Mouse (Mus musculus) midbrain, embryonic 16.5 days (tissue): ENCODE data around the gene Cuedc2. TPM values are rescaled to one million over a fixed set of nuclear protein-coding genes. Genes with fewer than 3 reads are reported as not detected.

Experiments used
- ATAC-seq: fragments of 200-750 bp; cut with Nextera tagmentation; 2 replicates; pipeline ENCODE4 v1.8.0; 2017; ENCODE audit warnings: moderate TSS enrichment
- H3K27ac ChIP-seq: fragments of 300-500 bp; sonication (generic); 2 replicates; pipeline ENCODE4 v1.5.1; 2014; ENCODE audit warnings: mild to moderate bottlenecking, low read length, mixed read lengths
- H3K27me3 ChIP-seq: fragments of 300-500 bp; sonication (generic); 2 replicates; pipeline ENCODE4 v1.6.1; 2014; ENCODE audit warnings: low read depth, low read length, mixed read lengths; ENCODE audit not compliant: control insufficient read depth, insufficient read depth
- H3K36me3 ChIP-seq: fragments of 300-500 bp; sonication (generic); 2 replicates; pipeline ENCODE4 v1.6.1; 2014; ENCODE audit warnings: mild to moderate bottlenecking, low read length, moderate library complexity, mixed read lengths; ENCODE audit not compliant: control insufficient read depth, insufficient read depth
- H3K4me1 ChIP-seq: fragments of 300-500 bp; sonication (generic); 2 replicates; pipeline ENCODE4 v1.6.1; 2014; ENCODE audit warnings: mild to moderate bottlenecking, low read length, mixed read lengths; ENCODE audit not compliant: control insufficient read depth, insufficient read depth
- H3K4me2 ChIP-seq: fragments of 300-500 bp; sonication (generic); 2 replicates; pipeline ENCODE4 v1.6.1; 2014; ENCODE audit warnings: mild to moderate bottlenecking, low read length, mixed read lengths
- H3K4me3 ChIP-seq: fragments of 300-500 bp; sonication (generic); 2 replicates; pipeline ENCODE4 v1.5.1; 2014; ENCODE audit warnings: low read depth, mild to moderate bottlenecking, low read length, moderate library complexity, mixed read lengths
- H3K9ac ChIP-seq: fragments of 300-500 bp; sonication (generic); 2 replicates; pipeline ENCODE4 v1.6.1; 2014; ENCODE audit warnings: low read depth, low read length, mixed read lengths
- H3K9me3 ChIP-seq: fragments of 300-500 bp; sonication (generic); replicated peaks from 2 replicates; pipeline ENCODE4 v1.6.1; 2014; ENCODE audit warnings: mild to moderate bottlenecking, low read length, mixed read lengths; ENCODE audit not compliant: control insufficient read depth, poor library complexity, severe bottlenecking
- WGBS: fragments of 180-500 bp; shearing (Covaris S2); extraction: QIAGEN DNeasy Blood & Tissue Kit; methylation state at CpG from one replicate; pipeline ENCODE4 v1.1.7; 2014; 5-methylcytosine and 5-hydroxymethylcytosine counted together
- polyA plus RNA-seq: library from polyadenylated mRNA; unstranded; fragments of >200 nt; fragmentation: Nextera tagmentation; extraction: Ambion mirVana; gene quantifications from 2 replicates; pipeline ENCODE4 v1.2.1, GENCODE M21; 2015

Cuedc2 gene
- polyA plus RNA-seq: 313 and 332 TPM in 2 replicates

DNA sequence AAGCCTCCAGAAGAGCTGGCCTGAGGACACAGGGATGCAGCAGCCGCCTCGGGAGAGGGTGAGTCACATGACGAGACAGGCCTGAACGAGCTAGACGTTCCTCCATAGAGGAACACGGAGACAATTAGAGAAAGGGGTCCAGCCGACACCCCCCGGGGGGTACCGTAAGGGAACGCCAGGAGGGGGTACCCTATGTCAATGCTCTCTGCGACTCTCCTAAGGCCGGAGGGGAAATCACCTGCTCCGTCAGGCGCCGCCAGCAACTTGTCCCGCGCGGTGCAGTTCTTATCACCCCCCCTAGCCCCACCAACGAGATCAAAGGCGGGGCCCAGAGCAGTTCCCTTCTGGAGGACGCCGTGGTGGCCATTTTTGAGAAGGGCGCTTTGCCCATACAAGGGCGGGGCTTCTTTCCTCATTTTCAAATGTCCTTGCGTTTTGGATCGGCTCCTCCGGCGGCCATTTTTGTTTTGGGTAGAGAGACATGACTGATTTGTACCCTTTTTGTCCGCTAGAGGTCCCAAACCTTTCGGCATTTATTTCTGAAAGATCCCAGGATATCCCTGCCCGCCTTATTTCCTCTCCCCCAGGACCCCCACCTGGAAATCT lies at the start of gene Cuedc2:
Gene Cuedc2, minus strand, starts transcription at position 372 of the 606 bp plus-strand sequence.
- peaks cover 3% of the 10 kb centered on the region; the same call in 1 of the 2 replicates for H3K27me3 ChIP-seq
- H3K4me1 ChIP-seq: peaks cover 15% of the 10 kb centered on the region
- H3K4me3 ChIP-seq: peak within 1 kb of the TSS; percentile 69
- peak within 1 kb of the TSS; percentile 79 for H3K4me2 ChIP-seq
- H3K9me3 ChIP-seq: no peaks in the 10 kb centered on the region
- no peaks in the 10 kb centered on the region for H3K36me3 ChIP-seq
- H3K27ac ChIP-seq: peak within 1 kb of the TSS; percentile 83
- WGBS: 1% methylated on average over 31 of the region's 31 CpGs
- peak within 1 kb of the TSS; percentile 87 for H3K9ac ChIP-seq
- ATAC-seq: peak; percentile 87

DNA sequence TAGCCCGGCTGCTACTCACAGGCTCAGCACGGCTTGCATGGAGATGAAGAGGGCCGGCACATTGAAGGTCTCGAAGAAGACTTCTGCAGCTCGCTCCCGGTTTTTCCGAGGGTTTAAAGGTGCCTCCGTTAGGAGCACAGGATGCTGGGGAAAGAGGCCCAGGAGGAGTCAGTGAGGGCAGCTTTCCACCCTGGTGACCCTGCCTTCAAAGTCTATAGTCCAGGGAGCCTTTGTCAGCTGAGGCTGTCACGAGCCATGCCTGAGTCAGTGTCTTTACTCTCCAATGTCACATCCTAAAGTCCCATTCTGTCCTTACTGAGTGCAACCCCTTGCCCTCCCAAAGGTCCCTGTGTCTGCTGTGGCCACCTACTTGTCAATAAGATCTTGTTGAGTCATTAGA lies 43.8 kb upstream of the Cuedc2 start:
- no peaks in the 10 kb centered on the region for H3K27me3 ChIP-seq
- no peaks in the 10 kb centered on the region for H3K4me1 ChIP-seq
- WGBS: 93% methylated on average over 9 of the region's 9 CpGs
- no peak overlapping the region for H3K4me3 ChIP-seq
- H3K4me2 ChIP-seq: no peak overlapping the region
- no peaks in the 10 kb centered on the region for H3K9me3 ChIP-seq
- H3K9ac ChIP-seq: no peak overlapping the region
- no peak overlapping the region for H3K27ac ChIP-seq
- H3K36me3 ChIP-seq: peaks cover 72% of the 10 kb centered on the region
- no peak for ATAC-seq

DNA sequence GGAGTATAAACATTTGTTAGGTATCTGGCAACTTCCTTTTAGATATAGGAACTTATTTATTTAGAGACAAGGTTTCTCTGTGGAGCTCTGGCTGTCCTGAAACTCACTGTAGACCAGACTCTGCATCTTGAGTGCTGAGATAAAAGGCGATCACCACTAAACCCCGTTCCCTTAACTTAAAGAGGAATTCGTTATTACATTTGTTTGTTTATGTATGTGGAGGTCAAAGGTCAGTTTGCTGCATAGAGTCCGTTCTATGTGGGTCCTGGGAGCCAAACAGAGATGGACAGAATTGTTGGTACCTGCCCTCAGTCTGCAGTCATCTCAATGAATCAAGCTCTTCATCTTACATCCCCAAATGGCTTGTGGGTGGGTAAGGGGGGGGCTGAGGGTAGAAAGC lies 37.4 kb upstream of the Cuedc2 start:
- 63% methylated on average over 4 of the region's 4 CpGs for WGBS
- H3K4me2 ChIP-seq: no peak overlapping the region
- H3K4me3 ChIP-seq: no peak overlapping the region
- no peaks in the 10 kb centered on the region for H3K27me3 ChIP-seq
- H3K27ac ChIP-seq: no peak overlapping the region
- H3K4me1 ChIP-seq: no peaks in the 10 kb centered on the region
- H3K36me3 ChIP-seq: peaks cover 40% of the 10 kb centered on the region
- H3K9ac ChIP-seq: no peak overlapping the region
- no peak for ATAC-seq
- no peaks in the 10 kb centered on the region for H3K9me3 ChIP-seq

DNA sequence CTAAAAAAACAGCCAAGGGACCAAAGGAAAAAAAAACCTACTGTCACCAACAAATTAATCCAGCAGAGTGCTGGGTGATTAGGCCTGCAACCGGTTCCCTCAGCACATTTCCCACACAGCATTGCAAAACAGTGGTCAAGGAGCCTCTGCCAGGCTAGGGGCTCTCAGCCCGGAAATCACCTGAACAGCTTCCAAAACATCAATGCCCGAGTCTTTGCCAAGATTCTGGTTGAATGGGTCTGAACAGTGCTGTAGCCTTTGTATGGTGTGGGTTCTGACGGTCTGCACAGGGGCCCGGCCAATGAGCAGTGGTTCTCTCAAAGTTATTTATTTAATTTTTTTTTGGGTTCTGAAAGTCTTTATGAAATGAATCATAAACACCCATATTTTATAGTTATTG lies 37.0 kb upstream of the Cuedc2 start:
- Histone ChIP-seq H3K27me3 (no peaks in the 10 kb centered on the region), H3K4me3 (no peak overlapping the region), H3K4me2 (no peak overlapping the region), H3K36me3 (peaks cover 36% of the 10 kb centered on the region), H3K4me1 (no peaks in the 10 kb centered on the region), H3K27ac (no peak overlapping the region; the same call in 1 of the 2 replicates), H3K9me3 (no peaks in the 10 kb centered on the region), H3K9ac (no peak overlapping the region)
- no peak; the same call in 1 of the 2 replicates for ATAC-seq
- WGBS: 50% methylated on average over 5 of the region's 5 CpGs

DNA sequence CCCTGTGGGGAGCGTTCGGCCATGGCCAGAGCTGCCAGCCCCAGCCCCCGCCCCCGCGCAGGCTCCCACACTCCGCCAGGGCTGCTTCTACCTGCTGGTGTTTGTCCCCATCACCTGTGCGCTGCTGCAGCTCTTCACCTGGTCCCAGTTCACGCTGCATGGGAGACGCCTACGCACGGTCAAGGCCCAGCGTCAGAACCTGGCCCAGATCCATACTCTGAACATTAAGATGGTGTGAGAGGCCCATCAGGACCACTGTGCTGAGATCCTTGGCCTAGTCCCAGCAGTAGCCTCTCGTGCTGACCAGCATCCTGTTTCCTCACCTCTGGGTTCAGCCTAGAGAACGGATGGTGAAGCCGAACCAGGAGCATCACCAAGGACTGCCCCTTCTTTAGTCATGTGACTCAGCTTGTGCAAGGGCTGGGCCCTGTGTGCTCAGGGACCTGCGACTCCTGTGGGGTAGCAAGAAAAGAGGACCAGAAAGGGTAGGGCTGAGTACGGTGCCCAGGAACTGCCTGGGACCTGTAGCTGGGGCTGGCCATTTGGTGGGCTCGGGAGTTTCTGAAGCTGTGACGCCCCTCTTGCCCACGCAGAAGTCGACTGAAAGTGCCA lies 36.1 kb upstream of the Cuedc2 start:
- Histone ChIP-seq H3K4me3 (no peak overlapping the region), H3K4me2 (no peak overlapping the region), H3K9ac (no peak overlapping the region), H3K36me3 (peaks cover 27% of the 10 kb centered on the region), H3K9me3 (no peaks in the 10 kb centered on the region), H3K27ac (peak overlapping the region; percentile 56; the same call in 1 of the 2 replicates), H3K27me3 (no peaks in the 10 kb centered on the region), H3K4me1 (no peaks in the 10 kb centered on the region)
- 0 out of 2 replicates have a peak, but pooled peaks have one; percentile 32 for ATAC-seq
- WGBS: 46% methylated on average over 21 of the region's 21 CpGs

DNA sequence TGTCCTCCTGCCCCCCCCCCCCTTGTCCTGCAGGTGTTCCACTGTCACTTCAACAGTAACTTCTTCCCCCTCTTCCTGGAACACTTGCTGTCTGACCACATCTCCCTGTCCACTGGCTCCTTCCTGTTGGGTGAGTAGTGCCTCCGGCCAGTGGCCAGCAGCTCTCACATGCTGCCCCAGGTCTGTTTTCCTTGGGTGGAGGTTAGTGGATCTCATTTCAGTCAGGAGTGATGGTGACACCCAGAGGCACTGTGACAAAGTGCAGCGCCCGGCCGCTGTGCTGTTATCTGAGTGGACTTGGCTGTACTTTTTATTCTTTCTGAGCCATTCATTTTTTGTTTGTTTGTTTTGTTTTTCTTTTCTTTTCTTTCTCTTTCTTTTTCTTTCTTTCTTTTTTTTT lies 30.7 kb upstream of the Cuedc2 start:
- H3K9ac ChIP-seq: no peak overlapping the region
- H3K27me3 ChIP-seq: no peaks in the 10 kb centered on the region
- no peak for ATAC-seq
- WGBS: 23% methylated on average over 4 of the region's 4 CpGs
- H3K4me1 ChIP-seq: no peaks in the 10 kb centered on the region
- no peak overlapping the region for H3K27ac ChIP-seq
- no peak overlapping the region for H3K4me2 ChIP-seq
- H3K4me3 ChIP-seq: no peak overlapping the region
- no peaks in the 10 kb centered on the region for H3K36me3 ChIP-seq
- no peaks in the 10 kb centered on the region for H3K9me3 ChIP-seq

DNA sequence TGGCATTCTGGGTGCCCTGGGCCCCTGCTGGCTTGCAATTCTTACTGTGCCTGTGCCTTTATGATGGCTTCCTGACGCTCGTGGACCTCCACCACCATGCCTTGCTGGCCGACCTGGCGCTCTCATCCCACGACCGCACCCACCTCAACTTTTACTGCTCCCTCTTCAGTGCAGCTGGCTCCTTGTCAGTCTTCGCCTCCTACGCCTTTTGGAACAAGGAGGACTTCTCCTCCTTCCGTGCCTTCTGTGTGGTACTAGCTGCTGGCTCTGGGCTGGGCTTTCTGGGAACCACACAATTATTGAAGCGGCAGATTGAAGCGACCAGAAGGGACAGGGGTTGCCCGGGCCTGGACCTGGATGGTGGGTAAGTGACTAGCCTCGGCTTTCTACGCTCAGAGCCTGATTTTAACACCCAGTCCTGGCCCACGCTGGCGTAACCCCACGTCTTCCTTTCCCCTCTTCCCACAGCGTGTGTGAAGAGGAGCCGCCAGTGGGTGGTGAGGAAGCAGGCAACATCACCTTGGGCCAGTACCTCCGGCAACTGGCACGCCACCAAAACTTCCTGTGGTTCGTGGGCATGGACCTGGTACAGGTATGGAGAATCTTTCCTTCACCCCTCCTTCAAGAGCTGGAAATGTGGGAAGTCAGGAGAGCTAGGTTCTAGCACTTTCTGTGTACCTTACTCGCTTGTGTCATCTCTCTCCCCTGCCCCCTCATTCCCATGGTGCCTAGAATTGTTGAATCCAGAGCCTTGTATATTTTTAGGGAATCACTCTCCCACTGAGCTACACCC lies 29.5 kb upstream of the Cuedc2 start:
- Histone ChIP-seq H3K36me3 (no peaks in the 10 kb centered on the region), H3K9me3 (no peaks in the 10 kb centered on the region), H3K4me2 (no peak overlapping the region), H3K4me1 (no peaks in the 10 kb centered on the region), H3K4me3 (no peak overlapping the region), H3K27me3 (no peaks in the 10 kb centered on the region), H3K9ac (no peak overlapping the region), H3K27ac (no peak overlapping the region)
- 88% methylated on average over 23 of the region's 23 CpGs for WGBS
- ATAC-seq: no peak

DNA sequence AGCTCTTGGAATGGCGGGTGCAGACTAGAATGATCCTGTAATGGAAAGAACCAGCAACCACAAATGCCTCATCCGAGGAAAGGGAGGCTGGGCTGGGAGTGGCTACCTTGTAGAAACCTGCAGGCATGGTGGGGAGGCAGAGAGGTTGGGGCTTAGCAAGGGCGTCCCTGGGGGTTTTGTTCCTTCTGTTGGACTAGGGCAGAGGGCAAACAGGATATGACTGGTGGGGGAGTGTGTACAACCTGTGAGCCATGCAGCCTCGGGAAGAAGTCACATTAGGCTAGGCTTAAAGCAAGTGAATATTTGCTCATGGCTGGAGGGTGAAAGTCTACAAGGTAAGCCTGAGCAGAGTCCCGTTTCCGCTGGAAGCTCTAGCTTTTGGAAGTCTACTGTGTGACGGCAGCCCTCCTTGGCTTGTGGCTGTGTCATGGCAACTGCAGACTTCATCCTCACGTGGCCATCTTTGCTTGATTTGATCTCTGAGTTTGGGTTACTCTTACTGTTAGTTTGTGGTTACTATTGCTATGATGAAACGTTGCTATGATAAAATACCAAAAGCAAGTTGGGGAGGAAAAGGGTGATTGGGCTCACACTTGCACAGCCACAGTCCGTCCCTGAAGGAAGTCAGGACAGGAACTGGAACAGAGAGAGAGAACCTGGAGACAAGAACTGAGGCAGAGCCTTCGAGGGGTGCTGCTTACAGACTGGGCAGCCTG lies 24.9 kb upstream of the Cuedc2 start:
- no peak overlapping the region for H3K27ac ChIP-seq
- H3K9ac ChIP-seq: no peak overlapping the region
- no peak overlapping the region for H3K4me2 ChIP-seq
- H3K4me1 ChIP-seq: no peaks in the 10 kb centered on the region
- H3K27me3 ChIP-seq: no peaks in the 10 kb centered on the region
- no peaks in the 10 kb centered on the region for H3K9me3 ChIP-seq
- no peak for ATAC-seq
- 91% methylated on average over 11 of the region's 11 CpGs for WGBS
- H3K36me3 ChIP-seq: no peaks in the 10 kb centered on the region
- no peak overlapping the region for H3K4me3 ChIP-seq
